Mouse (Mus musculus) lung, embryonic 16.5 days (tissue): ENCODE results near the gene Mtmr14. TPM values are rescaled to one million over a fixed set of nuclear protein-coding genes. Genes with fewer than 3 reads are reported as not detected.

Experiments used
- ATAC-seq: fragments of 200-750 bp; cut with Nextera tagmentation; 2 replicates; pipeline ENCODE4 v1.8.0; 2017; ENCODE audit warnings: low read depth, mild to moderate bottlenecking, moderate library complexity
- H3K27ac ChIP-seq: fragments of 300-500 bp; sonication (generic); 2 replicates; pipeline ENCODE4 v1.5.1; 2014; ENCODE audit warnings: mild to moderate bottlenecking, control low read depth, low read length
- H3K27me3 ChIP-seq: fragments of 300-500 bp; sonication (generic); 2 replicates; pipeline ENCODE4 v1.6.1; 2014; ENCODE audit warnings: low read depth, low read length, mixed read lengths; ENCODE audit not compliant: control insufficient read depth, insufficient read depth
- H3K36me3 ChIP-seq: fragments of 300-500 bp; sonication (generic); 2 replicates; pipeline ENCODE4 v1.6.1; 2014; ENCODE audit warnings: low read length; ENCODE audit not compliant: control insufficient read depth, insufficient read depth
- H3K4me1 ChIP-seq: fragments of 300-500 bp; sonication (generic); replicated peaks from 2 replicates; pipeline ENCODE4 v1.6.1; 2014; ENCODE audit warnings: low read length, mixed read lengths; ENCODE audit not compliant: control insufficient read depth, insufficient read depth
- H3K4me2 ChIP-seq: fragments of 300-500 bp; sonication (generic); 2 replicates; pipeline ENCODE4 v1.6.1; 2014; ENCODE audit warnings: low read depth, low read length, control low read depth
- H3K4me3 ChIP-seq: fragments of 300-500 bp; sonication (generic); 2 replicates; pipeline ENCODE4 v1.5.1; 2014; ENCODE audit warnings: mild to moderate bottlenecking, low read length, control low read depth
- H3K9ac ChIP-seq: fragments of 300-500 bp; sonication (generic); 2 replicates; pipeline ENCODE4 v1.6.1; 2014; ENCODE audit warnings: low read length, control low read depth
- H3K9me3 ChIP-seq: fragments of 300-500 bp; sonication (generic); 2 replicates; pipeline ENCODE4 v1.6.1; 2016; ENCODE audit warnings: low read length; ENCODE audit not compliant: control insufficient read depth
- WGBS: fragments of 180-500 bp; shearing (Covaris S2); extraction: QIAGEN DNeasy Blood & Tissue Kit; methylation state at CpG from one replicate; pipeline ENCODE4 v1.1.7; 2014; 5-methylcytosine and 5-hydroxymethylcytosine counted together
- polyA plus RNA-seq: library from polyadenylated mRNA; unstranded; fragments of >200 nt; fragmentation: Nextera tagmentation; extraction: Ambion mirVana; gene quantifications from 2 replicates; pipeline ENCODE4 v1.2.1, GENCODE M21; 2015

The Mtmr14 gene
- polyA plus RNA-seq, 1 experiment from 2014 or later: 36.5 TPM

GRCm38 (mm10) chr6:113306986-113307349 lies 69.3 kb downstream of the Mtmr14 start, which contains the start of gene Brpf1:
Gene Brpf1 (plus strand): TSS chr6:113307137.
- ATAC-seq: peak; percentile 51
- no peaks in the 10 kb centered on the region for H3K27me3 ChIP-seq
- H3K9ac ChIP-seq: peak within 1 kb of the TSS; percentile 98
- no peaks in the 10 kb centered on the region for H3K9me3 ChIP-seq
- under 1% methylated on average over 32 of the region's 32 CpGs for WGBS
- peak within 1 kb of the TSS; percentile 94 for H3K4me3 ChIP-seq
- H3K4me2 ChIP-seq: peak within 1 kb of the TSS; percentile 81
- peaks cover 12% of the 10 kb centered on the region for H3K36me3 ChIP-seq
- H3K4me1 ChIP-seq: peaks cover 14% of the 10 kb centered on the region
- peak within 1 kb of the TSS; percentile 99 for H3K27ac ChIP-seq

GRCm38 (mm10) chr6:113307481-113308121 lies 70.0 kb downstream of the Mtmr14 start:
- peaks cover 14% of the 10 kb centered on the region for H3K4me1 ChIP-seq
- WGBS: under 1% methylated on average over 26 of the region's 34 CpGs
- no peaks in the 10 kb centered on the region for H3K27me3 ChIP-seq
- H3K9me3 ChIP-seq: no peaks in the 10 kb centered on the region
- peak overlapping the region; percentile 99 for H3K27ac ChIP-seq
- peak overlapping the region; percentile 98 for H3K9ac ChIP-seq
- peak overlapping the region; percentile 72 for H3K4me2 ChIP-seq
- H3K4me3 ChIP-seq: peak overlapping the region; percentile 94
- peaks cover 12% of the 10 kb centered on the region for H3K36me3 ChIP-seq
- no peak for ATAC-seq

GRCm38 (mm10) chr6:113308141-113308540 lies 70.5 kb downstream of the Mtmr14 start:
- H3K27me3 ChIP-seq: no peaks in the 10 kb centered on the region
- H3K4me2 ChIP-seq: peak overlapping the region; percentile 72
- peak overlapping the region; percentile 94 for H3K4me3 ChIP-seq
- WGBS: 22% methylated on average over 5 of the region's 5 CpGs
- H3K9me3 ChIP-seq: no peaks in the 10 kb centered on the region
- peaks cover 14% of the 10 kb centered on the region for H3K4me1 ChIP-seq
- H3K9ac ChIP-seq: peak overlapping the region; percentile 98
- no peak overlapping the region for H3K27ac ChIP-seq
- peaks cover 12% of the 10 kb centered on the region for H3K36me3 ChIP-seq
- no peak for ATAC-seq

GRCm38 (mm10) chr6:113315972-113316371 lies 78.3 kb downstream of the Mtmr14 start:
- H3K9ac ChIP-seq: no peak overlapping the region
- no peak for ATAC-seq
- no peaks in the 10 kb centered on the region for H3K27me3 ChIP-seq
- no peak overlapping the region for H3K4me2 ChIP-seq
- H3K36me3 ChIP-seq: peaks cover 59% of the 10 kb centered on the region
- H3K9me3 ChIP-seq: no peaks in the 10 kb centered on the region
- WGBS: 90% methylated on average over 3 of the region's 3 CpGs
- no peaks in the 10 kb centered on the region for H3K4me1 ChIP-seq
- no peak overlapping the region for H3K4me3 ChIP-seq
- no peak overlapping the region for H3K27ac ChIP-seq

GRCm38 (mm10) chr6:113326533-113327315 lies 89.1 kb downstream of the Mtmr14 start, which contains the start of gene Ogg1:
Gene Ogg1 (plus strand): TSS chr6:113326972.
- H3K36me3 ChIP-seq: peaks cover 31% of the 10 kb centered on the region

GRCm38 (mm10) chr6:113329396-113329795 lies 91.8 kb downstream of the Mtmr14 start:
- 83% methylated on average over 1 of the region's 1 CpGs for WGBS
- no peaks in the 10 kb centered on the region for H3K27me3 ChIP-seq
- H3K9me3 ChIP-seq: no peaks in the 10 kb centered on the region
- H3K4me2 ChIP-seq: no peak overlapping the region
- no peak overlapping the region for H3K4me3 ChIP-seq
- H3K9ac ChIP-seq: no peak overlapping the region
- H3K4me1 ChIP-seq: peaks cover 16% of the 10 kb centered on the region
- no peak for ATAC-seq
- H3K36me3 ChIP-seq: peaks cover 15% of the 10 kb centered on the region
- H3K27ac ChIP-seq: no peak overlapping the region

More at GRCm38 (mm10) chr6:113326533-113327315, 89.1 kb downstream of the Mtmr14 start, which contains the start of gene Ogg1:
- Histone ChIP-seq H3K27me3 (no peaks in the 10 kb centered on the region), H3K9ac (peak within 1 kb of the TSS; percentile 73), H3K4me2 (peak within 1 kb of the TSS; percentile 91), H3K4me1 (peaks cover 4% of the 10 kb centered on the region), H3K27ac (peak within 1 kb of the TSS; percentile 85), H3K4me3 (peak within 1 kb of the TSS; percentile 68), H3K9me3 (no peaks in the 10 kb centered on the region)
- ATAC-seq: peak; percentile 98
- WGBS: under 1% methylated on average over 52 of the region's 52 CpGs

- H3K36me3 ChIP-seq: peaks cover 23% of the 10 kb centered on the region
- H3K4me3 ChIP-seq: no peak overlapping the region
- no peak overlapping the region for H3K27ac ChIP-seq
- no peaks in the 10 kb centered on the region for H3K27me3 ChIP-seq
- whole genome bisulfite sequencing: 41% methylated on average over 2 of the region's 2 CpGs
- H3K9me3 ChIP-seq: no peaks in the 10 kb centered on the region
- no peak for ATAC-seq
- no peak overlapping the region for H3K9ac ChIP-seq
- peaks cover 13% of the 10 kb centered on the region for H3K4me1 ChIP-seq
- no peak overlapping the region for H3K4me2 ChIP-seq
Observed at GRCm38 (mm10) chr6:113330547-113330946, 92.9 kb downstream of the Mtmr14 start.

Other genes with a start within 250 kb of the Mtmr14 start
- gene Thumpd3, start 191.6 kb upstream of the Mtmr14 start, polyA plus RNA-seq: 43.7 TPM in 2 replicates
- 72.1 and 75.6 TPM in 2 replicates for gene Setd5, start 160.5 kb upstream of the Mtmr14 start, polyA plus RNA-seq
- 0.54 and 0.89 TPM in 2 replicates for gene Lhfpl4, start 42.5 kb upstream of the Mtmr14 start, polyA plus RNA-seq
- 0.10 TPM in 1 of 2 replicates, not detected in the other for gene Cpne9, start 44.5 kb downstream of the Mtmr14 start, polyA plus RNA-seq
- 16.6 and 19.1 TPM in 2 replicates for gene Brpf1, start 69.3 kb downstream of the Mtmr14 start, polyA plus RNA-seq
- gene Ogg1, start 89.1 kb downstream of the Mtmr14 start, polyA plus RNA-seq: 16.1 and 17.6 TPM in 2 replicates
- gene Camk1, start 106.1 kb downstream of the Mtmr14 start, polyA plus RNA-seq: 105 and 109 TPM in 2 replicates
- 52.6 and 54.3 TPM in 2 replicates for gene Tada3, start 140.0 kb downstream of the Mtmr14 start, polyA plus RNA-seq
- 384 and 398 TPM in 2 replicates for gene Arpc4, start 140.3 kb downstream of the Mtmr14 start, polyA plus RNA-seq
- 4.8 and 7.3 TPM in 2 replicates for gene Ttll3, start 151.4 kb downstream of the Mtmr14 start, polyA plus RNA-seq
- gene Rpusd3, start 181.5 kb downstream of the Mtmr14 start, polyA plus RNA-seq: 18.0 and 21.5 TPM in 2 replicates
- 0.49 TPM in 1 of 2 replicates, not detected in the other for gene Cidec, start 197.9 kb downstream of the Mtmr14 start, polyA plus RNA-seq
- 72.7 and 74.0 TPM in 2 replicates for gene Jagn1, start 204.7 kb downstream of the Mtmr14 start, polyA plus RNA-seq
- 25.8 and 28.2 TPM in 2 replicates for gene Il17re, start 220.6 kb downstream of the Mtmr14 start, polyA plus RNA-seq
- gene Il17rc, start 233.6 kb downstream of the Mtmr14 start, polyA plus RNA-seq: 26.7 and 28.3 TPM in 2 replicates
- gene Creld1, start 245.5 kb downstream of the Mtmr14 start, polyA plus RNA-seq: 32.5 and 37.7 TPM in 2 replicates